Mouse (Mus musculus): ENCODE results near the gene Clec4f. TPM values are rescaled to one million over a fixed set of nuclear protein-coding genes. Genes with fewer than 3 reads are reported as not detected.

The Clec4f gene
- polyA plus RNA-seq (2017; shearing (Covaris generic)), result not detected

DNA sequence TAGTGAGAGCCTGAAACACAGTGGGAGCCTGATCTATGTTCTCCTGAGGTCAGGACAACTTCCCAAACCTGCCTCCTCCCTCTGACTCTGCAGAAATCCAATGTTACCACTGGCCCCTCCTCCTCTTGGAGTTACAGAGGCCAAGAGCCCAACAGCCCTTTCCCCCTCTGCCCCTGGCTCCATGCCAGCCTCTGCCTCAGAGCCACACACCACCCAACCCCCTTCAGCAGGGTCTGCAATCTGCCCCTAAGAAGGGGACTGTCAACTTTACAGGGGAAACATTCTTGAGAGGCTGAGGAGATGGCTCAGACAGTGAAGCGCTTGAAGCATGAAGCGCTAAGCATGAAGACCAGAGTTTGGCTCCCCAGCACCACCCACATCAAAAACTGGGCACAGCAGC is at the start of gene Clec4f:
TSS of gene Clec4f (minus strand) at position 101 of the 400 bp plus-strand sequence.

DNA sequence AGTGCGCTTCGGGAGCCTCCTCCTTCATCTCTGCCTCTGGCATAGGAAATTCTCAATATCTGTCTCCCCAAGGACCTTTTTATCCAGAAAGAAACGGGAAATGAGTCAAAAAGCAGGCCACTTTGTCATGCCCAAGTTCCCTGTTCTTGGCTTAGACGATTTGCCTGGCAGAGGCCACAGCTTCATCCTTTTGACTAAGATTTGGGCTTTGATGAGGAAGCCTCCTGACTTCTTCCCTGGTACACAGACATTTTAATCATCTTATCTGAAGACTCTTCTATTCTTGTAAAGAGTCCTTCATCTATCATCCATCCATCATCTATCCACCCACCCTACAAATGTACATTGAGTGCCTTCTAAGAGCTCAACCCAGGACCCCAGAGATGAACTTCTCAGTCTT is 21.8 kb upstream of the Clec4f start, which contains the start of gene Cd207:
TSS of gene Cd207 (minus strand) at position 101 of the 400 bp plus-strand sequence.

Other genes starting within 250 kb of the Clec4f start
- 84.4 TPM for gene Tet3, start 197.1 kb downstream of the Clec4f start, polyA plus RNA-seq (2017; shearing (Covaris generic))
- 79.6 TPM for gene Dguok, start 149.2 kb downstream of the Clec4f start, polyA plus RNA-seq (2017; shearing (Covaris generic))
- not detected for gene Actg2, start 119.9 kb downstream of the Clec4f start, polyA plus RNA-seq (2017; shearing (Covaris generic))
- gene Stambp, start 83.5 kb downstream of the Clec4f start, polyA plus RNA-seq (2017; shearing (Covaris generic)), result 20.2 TPM
- gene Cd207, start 21.7 kb upstream of the Clec4f start, polyA plus RNA-seq (2017; shearing (Covaris generic)), result not detected
- not detected for gene Vax2, start 55.1 kb upstream of the Clec4f start, polyA plus RNA-seq (2017; shearing (Covaris generic))
- gene Atp6v1b1, start 86.8 kb upstream of the Clec4f start, polyA plus RNA-seq (2017; shearing (Covaris generic)), result not detected
- gene Ankrd53, start 106.5 kb upstream of the Clec4f start, polyA plus RNA-seq (2017; shearing (Covaris generic)), result not detected
- 83.4 TPM for gene Tex261, start 119.6 kb upstream of the Clec4f start, polyA plus RNA-seq (2017; shearing (Covaris generic))
- 11.8 TPM for gene Nagk, start 138.8 kb upstream of the Clec4f start, polyA plus RNA-seq (2017; shearing (Covaris generic))
- 67.5 TPM for gene Paip2b, start 175.6 kb upstream of the Clec4f start, polyA plus RNA-seq (2017; shearing (Covaris generic))
- gene Zfp638, start 210.9 kb upstream of the Clec4f start, polyA plus RNA-seq (2017; shearing (Covaris generic)), result 104 TPM

Data from naive thymus-derived CD4-positive, alpha-beta T cell, adult 5 months (primary cell).